Mouse (Mus musculus): ENCODE data around the gene Dhx29. TPM values are rescaled to one million over a fixed set of nuclear protein-coding genes. Genes with fewer than 3 reads are reported as not detected.
"Not testable (repeated sequence)": the region's sequence is repeated elsewhere in the genome, so short reads cannot be mapped to it uniquely, and the experiment has no call there.

Gene Dhx29
- total RNA-seq, 2 experiments from 2014 or later = 13.1 to 13.2 TPM

DNA sequence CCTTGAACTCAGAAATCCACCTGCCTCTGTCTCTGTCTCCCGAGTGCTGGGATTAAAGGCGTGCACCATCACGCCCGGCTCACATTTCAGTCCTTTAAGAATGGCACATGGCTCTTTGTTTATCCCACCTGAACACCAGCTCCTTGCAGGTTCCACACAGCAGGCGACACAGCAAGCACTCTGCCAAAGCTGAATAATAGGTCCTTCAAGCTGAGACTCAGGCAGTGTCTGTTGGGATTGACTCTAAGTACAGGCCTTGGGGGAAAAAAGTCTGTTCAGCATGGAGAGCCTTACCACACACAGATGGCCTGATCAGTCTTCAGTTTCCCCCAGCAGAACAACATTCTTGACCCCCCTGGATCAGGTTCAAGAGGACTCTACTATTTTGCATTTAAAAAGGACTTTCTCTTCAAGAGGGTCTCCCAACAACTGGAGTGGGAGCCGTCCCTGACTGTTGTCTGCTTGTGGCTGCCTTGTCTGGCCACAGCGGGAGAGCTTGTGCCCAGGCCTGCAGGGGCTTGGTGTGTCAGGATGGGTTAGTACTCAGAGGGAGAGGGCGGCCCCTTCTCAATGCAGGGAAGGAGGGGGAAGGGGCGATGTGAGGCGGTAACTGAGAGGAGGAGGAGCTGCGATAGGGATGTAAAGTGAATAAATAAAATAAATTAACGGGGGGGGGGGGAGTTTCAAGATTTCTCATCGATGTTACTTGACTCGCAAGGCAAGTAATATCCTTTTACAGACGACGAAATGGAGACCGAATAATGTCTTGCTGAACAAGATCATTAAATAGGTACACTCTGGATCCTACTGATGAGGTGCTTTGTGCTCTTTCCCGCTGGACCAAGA lies 58.6 kb downstream of the Dhx29 start:
- intact Hi-C loops (cut with DNase I) = loop anchor here (5.0 kb wide), 1 partner anchor 46 kb away; no protein-coding TSS in a partner anchor
- no peak for DNase-seq (ENCODE audit: low spot score)

DNA sequence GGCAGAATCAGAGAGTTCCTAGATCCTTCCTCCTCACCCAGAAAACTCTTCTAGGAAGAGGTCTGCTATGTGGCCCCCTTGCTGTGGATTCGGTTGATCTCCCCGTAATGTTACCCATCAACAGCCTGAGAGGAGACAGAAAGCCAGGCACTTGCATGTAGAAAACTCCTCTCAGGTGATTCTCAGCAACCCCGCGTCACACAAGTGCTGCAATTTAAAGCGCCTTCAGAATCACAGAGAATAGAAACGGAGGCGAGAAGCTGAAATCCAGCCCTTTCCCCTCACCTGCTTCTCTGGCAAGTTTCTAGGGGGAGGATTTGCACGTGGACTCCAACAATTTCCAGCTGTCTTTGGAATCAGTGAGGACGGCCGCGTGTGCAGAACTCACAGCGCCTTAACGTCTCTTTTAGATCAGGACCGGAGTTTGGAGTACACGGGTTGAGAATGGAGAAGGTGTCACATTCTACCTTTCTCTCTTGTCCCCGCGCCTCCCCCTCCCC lies 59.2 kb downstream of the Dhx29 start:
- DNase-seq (ENCODE audit: low spot score) = no peak
- intact Hi-C loops (cut with DNase I) = loop anchor here (5.0 kb wide), 1 partner anchor 46 kb away; no protein-coding TSS in a partner anchor

DNA sequence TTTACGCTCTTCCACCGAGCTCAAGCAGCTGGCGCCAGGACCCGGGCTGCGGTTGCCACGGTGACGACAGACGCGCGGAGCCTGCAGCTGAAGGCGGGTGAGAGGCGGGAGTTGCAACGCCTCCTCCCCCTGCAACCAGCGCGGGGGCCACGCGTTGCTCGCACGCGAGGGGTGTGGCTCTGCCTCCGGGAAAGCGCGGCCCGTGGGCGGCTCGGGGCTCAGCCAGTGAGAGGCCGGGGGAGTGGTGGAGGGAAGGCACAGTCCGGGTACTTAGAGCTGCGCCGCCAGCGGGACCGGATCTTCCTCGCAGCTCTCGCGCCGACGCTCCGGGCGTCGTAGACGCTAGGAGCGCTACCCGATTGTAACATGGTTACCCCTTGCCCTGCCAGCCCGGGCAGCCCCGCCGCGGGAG lies 60.3 kb downstream of the Dhx29 start, which contains the start of gene Ccno:
Gene Ccno, plus strand, starts transcription at position 271 of the 412 bp plus-strand sequence.
- intact Hi-C loops (cut with DNase I) = loop anchor here (5.0 kb wide), 1 partner anchor 45 kb away; no protein-coding TSS in a partner anchor
- peak; percentile 91 for DNase-seq (ENCODE audit: low spot score)

DNA sequence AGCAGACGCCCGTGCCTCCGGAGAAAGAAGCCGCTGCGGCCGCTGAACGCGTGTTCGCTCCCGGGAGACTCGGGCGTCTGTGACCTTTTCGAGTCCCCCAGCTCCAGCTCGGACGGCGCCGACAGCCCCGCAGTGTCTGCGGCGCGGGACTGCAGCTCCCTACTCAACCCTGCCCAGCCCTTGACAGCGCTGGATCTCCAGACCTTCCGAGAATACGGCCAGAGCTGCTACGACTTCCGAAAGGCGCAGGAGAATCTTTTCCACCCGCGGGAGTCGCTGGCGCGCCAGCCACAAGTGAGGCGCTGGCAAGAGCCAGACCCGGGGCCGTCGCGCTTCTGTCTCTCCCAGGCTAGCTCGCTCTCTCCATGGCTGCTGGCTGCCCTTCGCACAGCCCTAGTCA lies 60.7 kb downstream of the Dhx29 start:
- intact Hi-C loops (cut with DNase I) = loop anchor here (5.0 kb wide), 1 partner anchor 44 kb away; no protein-coding TSS in a partner anchor
- no peak for DNase-seq (ENCODE audit: low spot score)

DNA sequence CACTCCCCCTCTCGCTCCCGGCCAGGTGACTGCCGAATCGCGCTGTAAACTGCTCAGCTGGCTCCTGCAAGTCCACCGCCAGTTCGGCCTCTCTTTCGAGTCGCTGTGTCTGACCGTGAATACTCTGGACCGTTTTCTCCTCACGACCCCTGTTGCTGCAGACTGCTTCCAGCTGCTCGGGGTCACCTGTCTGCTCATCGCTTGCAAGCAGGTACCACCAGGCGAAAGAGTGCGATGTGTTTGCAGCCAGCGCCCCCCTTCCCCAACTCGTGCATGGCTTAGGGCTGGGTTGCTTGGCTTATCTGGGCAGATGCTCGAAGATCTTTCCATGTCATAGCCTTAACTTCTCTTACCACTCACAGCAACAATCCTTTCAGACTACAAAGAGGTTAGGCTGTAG lies 61.6 kb downstream of the Dhx29 start:
- no peak for DNase-seq (ENCODE audit: low spot score)
- intact Hi-C loops (cut with DNase I) = loop anchor here (5.0 kb wide), 1 partner anchor 43 kb away; no protein-coding TSS in a partner anchor

DNA sequence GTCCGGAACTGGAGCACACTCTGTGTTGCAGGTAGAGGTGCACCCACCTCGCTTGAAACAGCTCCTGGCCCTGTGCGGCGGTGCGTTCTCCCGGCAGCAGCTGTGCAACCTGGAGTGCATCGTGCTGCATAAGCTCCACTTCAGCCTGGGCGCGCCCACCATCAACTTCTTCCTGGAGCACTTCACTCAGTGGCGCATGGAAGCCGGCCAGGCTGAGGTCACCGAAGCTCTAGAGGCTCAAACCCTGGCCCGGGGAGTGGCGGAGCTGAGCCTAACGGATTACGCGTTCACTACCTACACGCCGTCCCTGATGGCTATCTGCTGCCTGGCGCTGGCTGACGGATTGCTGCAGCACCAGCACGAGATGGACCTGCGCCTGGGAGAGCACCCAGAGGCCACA lies 62.3 kb downstream of the Dhx29 start:
- DNase-seq (ENCODE audit: low spot score) = no peak
- intact Hi-C loops (cut with DNase I) = loop anchor here (5.0 kb wide), 1 partner anchor 43 kb away; no protein-coding TSS in a partner anchor

DNA sequence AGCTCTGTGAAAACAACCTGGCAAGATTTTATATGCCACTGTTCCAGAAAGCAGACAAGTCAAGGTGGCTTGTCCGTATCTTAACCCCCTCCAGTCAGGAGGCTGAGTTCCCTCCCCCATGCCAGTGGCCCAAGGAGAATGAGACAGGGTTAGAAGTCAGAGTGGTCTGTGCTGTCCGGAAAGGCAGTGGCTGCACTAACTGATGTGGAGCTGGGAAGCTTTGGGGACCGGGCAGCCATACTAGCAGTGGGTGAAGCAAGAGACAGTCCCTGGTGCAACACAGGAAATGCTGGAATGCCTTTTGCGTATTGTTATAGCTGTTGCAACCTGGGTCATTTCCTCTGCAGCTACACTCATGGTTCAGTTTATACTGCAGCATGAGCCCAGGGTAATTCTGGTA lies 63.1 kb downstream of the Dhx29 start:
- DNase-seq (ENCODE audit: low spot score) = no peak
- intact Hi-C loops (cut with DNase I) = no loop called here

DNA sequence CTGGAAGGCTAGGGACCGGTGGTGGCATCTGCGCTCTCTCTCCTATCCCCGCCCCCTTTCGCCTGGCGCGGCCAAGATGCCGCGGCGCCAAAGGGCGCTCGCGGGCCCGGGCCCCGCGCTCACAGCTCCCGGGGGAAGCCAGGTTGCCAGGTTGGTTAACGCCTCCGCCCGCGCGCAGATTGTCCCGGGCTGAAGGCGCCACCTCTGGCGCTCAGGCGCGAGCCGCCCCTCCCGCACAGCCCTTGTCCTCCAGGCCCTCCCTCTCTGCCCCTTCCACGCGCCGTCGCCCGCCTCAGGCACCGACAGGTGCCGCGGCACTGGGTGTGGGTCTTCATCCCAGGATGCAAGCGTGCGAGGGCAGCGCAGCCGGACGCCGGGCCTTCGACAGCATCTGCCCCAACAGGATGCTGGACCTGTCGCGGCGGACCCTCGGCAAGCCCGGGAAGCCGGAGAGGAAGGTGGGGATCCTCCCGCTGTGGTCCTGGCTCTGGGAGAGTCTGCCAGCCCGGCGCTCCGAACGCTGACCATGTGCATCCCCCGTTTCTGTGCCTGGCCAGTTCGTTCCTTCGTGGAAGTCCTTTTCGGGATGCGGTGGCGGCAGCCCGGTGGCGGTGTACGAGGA lies 66.4 kb downstream of the Dhx29 start, which contains the start of gene Mcidas:
Gene Mcidas, plus strand, starts transcription at position 315 of the 622 bp plus-strand sequence.
- intact Hi-C loops (cut with DNase I) = no loop called here
- DNase-seq (ENCODE audit: low spot score) = no peak

DNA sequence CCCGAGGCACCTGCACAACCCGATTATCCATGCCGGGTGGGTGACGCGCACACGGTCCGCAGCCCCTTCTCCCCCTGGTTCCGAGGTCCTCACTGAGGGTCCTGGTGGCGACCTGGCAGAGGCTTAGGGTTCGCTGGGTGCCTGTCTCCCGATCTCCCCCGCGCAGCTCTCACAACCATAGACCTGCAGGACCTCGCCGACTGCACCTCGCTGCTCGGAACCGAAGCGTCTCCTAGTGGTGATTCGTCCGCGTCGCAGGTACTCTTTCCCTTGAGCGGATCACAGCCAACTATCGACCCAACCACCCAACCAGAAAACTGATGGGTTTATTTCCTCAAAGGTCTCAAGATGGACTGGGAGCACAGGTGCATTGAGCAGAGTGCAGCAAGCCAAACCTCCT lies 66.9 kb downstream of the Dhx29 start:
- DNase-seq (ENCODE audit: low spot score) = no peak
- intact Hi-C loops (cut with DNase I) = no loop called here

DNA sequence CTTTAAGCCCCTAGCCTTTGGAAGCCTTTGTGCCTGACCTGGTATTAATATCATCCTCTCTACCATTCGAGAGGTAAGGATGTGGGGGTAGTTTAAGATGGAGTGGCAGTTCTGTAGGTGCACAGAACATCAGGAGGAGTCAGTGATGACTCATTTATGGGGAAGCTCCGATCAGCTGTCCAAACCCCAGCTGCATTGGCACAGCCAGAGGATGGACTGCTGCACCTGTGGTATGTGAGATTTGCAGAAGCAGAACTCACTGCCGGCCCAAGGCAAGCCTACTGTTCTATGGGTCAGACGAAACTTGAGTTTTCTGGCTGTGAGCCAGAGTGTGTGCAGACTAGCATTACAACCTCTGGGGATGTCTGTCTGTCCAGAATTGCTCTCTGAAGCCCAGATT lies 69.2 kb downstream of the Dhx29 start:
- intact Hi-C loops (cut with DNase I) = no loop called here

DNA sequence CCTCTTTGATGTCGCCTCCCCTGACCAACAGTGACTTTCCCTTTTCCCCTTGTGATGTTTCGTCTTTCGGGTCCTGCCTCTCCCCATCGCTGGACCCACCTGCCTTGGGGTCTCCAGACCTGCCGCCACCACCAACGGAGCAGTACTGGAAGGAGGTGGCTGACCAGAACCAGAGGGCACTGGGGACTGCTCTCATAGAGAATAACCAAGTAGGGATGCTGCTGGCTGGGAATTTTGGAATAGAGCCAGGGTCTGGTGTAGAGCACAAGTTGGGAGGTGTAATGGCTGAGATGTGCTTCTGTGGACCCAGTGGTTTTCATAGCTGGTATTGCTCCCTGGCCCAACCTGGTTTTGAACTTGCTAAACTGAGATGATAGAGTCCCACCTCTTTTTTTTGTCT lies 70.1 kb downstream of the Dhx29 start:
- no peak for DNase-seq (ENCODE audit: low spot score)
- intact Hi-C loops (cut with DNase I) = no loop called here

More for the DNA sequence above, 69.2 kb downstream of the Dhx29 start:
- DNase-seq (ENCODE audit: low spot score) = no peak

DNA sequence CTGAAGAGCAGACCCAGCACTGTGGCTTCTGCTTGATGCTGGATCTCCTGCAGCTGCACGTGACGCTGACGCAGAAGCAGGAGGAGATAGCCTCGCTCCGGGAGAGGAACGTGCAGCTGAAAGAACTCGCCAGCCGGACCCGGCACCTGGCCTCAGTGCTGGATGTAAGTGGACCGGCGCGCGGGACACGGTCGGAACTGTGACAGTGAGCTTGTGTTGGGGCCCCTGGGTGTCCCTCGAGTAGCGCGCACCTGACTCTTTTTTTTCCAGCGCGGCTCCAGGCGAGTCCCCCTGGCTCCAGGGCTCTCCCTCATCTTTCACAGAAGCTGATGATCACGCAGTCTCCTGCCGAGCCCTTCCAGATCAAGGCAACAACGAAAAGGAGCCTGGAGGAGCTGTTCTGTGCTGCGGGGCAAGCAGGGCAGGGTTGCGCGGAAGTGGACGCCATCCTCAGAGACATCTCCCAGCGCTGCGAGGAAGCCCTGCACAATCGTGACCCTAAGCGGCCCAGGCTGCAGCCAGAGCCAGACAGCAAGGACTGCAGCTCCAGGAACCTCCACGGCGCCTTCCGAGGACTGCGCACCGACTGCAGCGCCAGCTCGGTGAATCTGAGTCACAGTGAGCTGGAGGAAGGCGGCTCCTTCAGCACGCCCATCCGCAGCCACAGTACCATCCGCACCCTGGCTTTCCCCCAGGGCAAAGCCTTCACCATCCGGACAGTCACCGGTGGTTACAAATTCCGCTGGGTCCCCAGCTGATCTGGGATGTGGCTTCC lies 71.4 kb downstream of the Dhx29 start:
- no peak for DNase-seq (ENCODE audit: low spot score)
- intact Hi-C loops (cut with DNase I) = no loop called here

DNA sequence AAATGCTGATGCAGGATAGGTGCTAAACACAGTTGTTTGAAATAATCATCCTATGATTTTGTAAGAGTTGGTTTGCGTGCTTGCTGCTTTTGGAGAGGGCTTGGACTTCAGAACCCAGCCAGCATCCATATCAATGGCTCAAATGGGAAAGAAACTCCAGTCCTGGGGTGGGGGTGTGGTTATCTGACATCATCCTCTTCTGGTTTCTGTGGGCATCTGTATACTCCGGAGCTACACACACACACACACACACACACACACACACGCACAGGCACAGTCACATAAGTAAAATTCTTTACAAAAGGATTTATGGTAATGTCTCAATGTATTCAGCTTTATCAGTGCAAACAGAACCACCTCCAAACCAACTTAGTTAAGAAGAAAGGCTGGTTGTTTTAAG lies 72.8 kb downstream of the Dhx29 start:
- intact Hi-C loops (cut with DNase I) = no loop called here
- no peak for DNase-seq (ENCODE audit: low spot score)

DNA sequence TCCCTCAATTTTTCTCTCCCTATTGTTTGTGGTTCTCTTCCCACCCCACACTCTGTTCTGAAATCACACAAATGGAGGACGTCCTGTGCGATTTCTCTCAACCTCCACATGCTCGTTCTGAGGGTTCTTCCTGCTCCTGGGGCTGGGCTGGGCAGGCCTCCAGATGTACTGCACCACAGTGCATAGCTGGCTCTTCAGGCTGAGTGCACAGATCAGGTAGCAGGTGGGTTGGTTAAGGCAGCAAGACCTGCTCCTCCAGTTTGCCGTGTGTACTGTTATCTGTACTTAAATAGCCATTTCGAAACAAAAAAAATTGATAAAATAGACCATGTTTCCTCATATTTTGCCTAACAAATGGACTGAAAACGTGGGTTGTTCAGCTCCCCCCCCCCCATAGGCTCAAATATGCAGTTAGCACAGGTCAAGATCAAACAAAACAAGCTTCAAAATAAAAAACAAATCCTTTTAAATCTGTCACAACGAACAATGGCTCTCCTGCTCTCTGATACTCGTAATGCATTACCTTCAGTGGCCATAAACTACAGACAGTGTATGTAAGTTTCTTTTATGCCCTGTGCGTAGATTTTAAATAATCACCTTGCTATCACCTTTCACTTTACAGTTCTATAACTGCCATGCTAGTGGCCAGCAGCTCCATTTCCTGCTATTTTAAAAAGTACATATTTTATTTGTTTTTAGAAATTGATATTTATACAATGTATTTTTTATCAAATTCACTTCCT lies 73.5 kb downstream of the Dhx29 start:
- no peak for DNase-seq (ENCODE audit: low spot score)
- intact Hi-C loops (cut with DNase I) = no loop called here

DNA sequence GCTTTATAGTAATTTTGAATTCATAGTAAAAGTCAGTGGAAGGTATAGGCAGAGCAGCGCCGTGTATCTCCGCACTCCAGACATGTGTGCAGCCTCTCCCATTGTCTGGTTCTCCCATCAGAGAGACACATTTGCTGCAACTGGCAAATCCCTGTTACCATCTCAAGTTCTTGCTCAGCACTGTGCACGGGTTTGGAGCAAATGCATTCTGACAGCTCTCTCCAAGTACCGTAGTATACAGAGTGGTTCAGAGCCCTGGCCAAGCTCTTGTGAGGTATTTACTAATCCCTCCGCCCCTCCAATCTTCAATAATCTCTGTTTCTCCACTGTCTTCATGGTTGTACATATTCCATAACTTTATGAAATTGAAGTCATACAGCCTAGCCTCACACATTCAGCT lies 85.4 kb downstream of the Dhx29 start:
- intact Hi-C loops (cut with DNase I) = no loop called here
- no peak for DNase-seq (ENCODE audit: low spot score)

DNA sequence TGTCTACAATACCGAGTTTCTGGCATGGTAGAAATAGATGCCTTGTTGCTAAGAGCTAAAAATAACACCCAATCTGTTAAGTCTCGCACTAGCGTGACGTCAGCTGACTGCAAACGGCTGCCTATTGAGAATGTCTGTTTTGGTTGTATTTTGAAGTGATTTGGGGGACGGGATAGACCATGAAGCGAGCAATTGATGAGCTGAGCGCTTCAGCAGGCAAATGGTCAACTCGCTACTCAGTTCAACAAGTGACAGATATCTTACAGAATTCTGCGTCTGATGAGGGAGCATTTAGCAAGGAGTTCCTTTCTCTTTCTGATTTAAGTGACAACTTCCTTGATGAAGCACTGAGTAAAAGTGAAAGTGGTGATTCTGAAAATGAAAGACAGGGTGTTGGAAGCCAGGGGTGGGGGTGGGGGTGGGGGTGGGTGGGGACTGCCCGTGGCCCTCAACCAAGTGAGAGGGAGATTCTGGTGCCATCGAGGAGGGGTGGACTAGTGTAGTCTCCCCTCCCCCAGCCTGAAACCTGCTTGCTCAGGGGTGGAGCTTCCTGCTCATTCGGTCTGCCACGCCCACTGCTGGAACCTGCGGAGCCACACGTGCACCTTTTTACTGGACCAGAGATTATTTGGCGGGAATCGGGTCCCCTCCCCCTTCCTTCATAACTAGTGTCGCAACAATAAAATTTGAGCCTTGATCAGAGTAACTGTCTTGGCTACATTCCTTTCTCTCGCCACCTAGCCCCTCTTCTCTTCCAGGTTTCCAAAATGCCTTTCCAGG lies 86.1 kb downstream of the Dhx29 start:
- intact Hi-C loops (cut with DNase I); DNase-seq (ENCODE audit: low spot score): not testable (repeated sequence)
